Mouse (Mus musculus): ENCODE measurements at regions not wholly inside any gene's neighbourhood (a gene's known extent, or its start where the extent isn't known, plus 50 kb on each side); places are given as distances from the start of the nearest gene placed in this dataset.

DNA sequence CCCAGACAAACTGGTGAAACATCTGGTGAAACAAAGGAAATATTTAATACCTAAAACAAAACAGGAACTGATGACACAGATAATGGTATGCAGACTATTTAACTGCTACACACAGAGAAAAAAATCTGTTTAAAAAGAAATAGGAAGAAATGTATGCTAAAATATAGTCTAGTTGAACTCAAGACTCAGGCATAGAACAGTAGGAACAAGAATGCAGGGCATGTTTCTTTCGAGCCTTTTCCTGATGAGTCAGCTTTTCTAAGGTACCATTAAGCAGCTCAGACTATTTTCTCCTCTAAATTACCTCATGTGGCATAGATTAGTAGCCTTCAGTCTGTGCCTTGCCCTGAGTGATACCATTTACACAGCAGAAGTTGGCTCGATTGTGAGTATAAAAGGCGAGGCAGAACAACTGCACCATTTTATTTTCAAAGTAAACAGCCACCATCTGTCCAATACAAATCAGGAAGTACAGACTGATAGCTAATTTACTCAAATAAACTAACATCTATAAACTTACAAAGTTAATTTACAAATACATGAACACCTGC lies 411.1 kb downstream of the Kcnj3 start:
- TF ChIP-seq CTCF (conservative IDR thresholded peaks at IDR 0.05; ENCODE audit: low read length), result no peak
- TF ChIP-seq POU5F1 (IDR thresholded peaks at IDR 0.05; ENCODE audit: borderline replicate concordance, low read length), result no peak
- TF ChIP-seq NANOG (IDR thresholded peaks at IDR 0.05; ENCODE audit: borderline replicate concordance, low read length), result no peak

Data from E14TG2a.4 (cell line).